Mouse (Mus musculus) lung, embryonic 14.5 days (tissue): Measurements from ENCODE around the gene Zfp94. TPM values are rescaled to one million over a fixed set of nuclear protein-coding genes. Genes with fewer than 3 reads are reported as not detected.
"Not testable (repeated sequence)": the region's sequence is repeated elsewhere in the genome, so short reads cannot be mapped to it uniquely, and the experiment has no call there.

ENCODE experiments used
- ATAC-seq: fragments of 200-750 bp; cut with Nextera tagmentation; 2 replicates; pipeline ENCODE4 v1.8.0; 2017; ENCODE audit warnings: mild to moderate bottlenecking, moderate TSS enrichment, moderate library complexity; ENCODE audit not compliant: insufficient read depth
- DNase-seq: peaks from one replicate; pipeline ENCODE4 v3.0.0-alpha.2; 2015
- H3K27ac ChIP-seq: fragments of 300-500 bp; sonication (generic); 2 replicates; pipeline ENCODE4 v1.5.1; 2014; ENCODE audit warnings: low read depth, mild to moderate bottlenecking, moderate library complexity
- H3K27me3 ChIP-seq: fragments of 300-500 bp; sonication (generic); 2 replicates; pipeline ENCODE4 v1.6.1; 2014; ENCODE audit warnings: low read length, control low read depth; ENCODE audit not compliant: insufficient read depth
- H3K36me3 ChIP-seq: fragments of 300-500 bp; sonication (generic); 2 replicates; pipeline ENCODE4 v1.6.1; 2014; ENCODE audit warnings: control low read depth; ENCODE audit not compliant: insufficient read depth
- H3K4me1 ChIP-seq: fragments of 300-500 bp; sonication (generic); 2 replicates; pipeline ENCODE4 v1.6.1; 2014; ENCODE audit warnings: antibody characterized with exemption, control low read depth; ENCODE audit not compliant: insufficient read depth
- H3K4me2 ChIP-seq: fragments of 300-500 bp; sonication (generic); 2 replicates; pipeline ENCODE4 v1.6.1; 2014; ENCODE audit warnings: mild to moderate bottlenecking
- H3K4me3 ChIP-seq: fragments of 300-500 bp; sonication (generic); 2 replicates; pipeline ENCODE4 v1.5.1; 2014; ENCODE audit warnings: low read depth, low read length
- H3K9ac ChIP-seq: fragments of 300-500 bp; sonication (generic); 2 replicates; pipeline ENCODE4 v1.6.1; 2014
- H3K9me3 ChIP-seq: fragments of 300-500 bp; sonication (generic); 2 replicates; pipeline ENCODE4 v1.6.1; 2016; ENCODE audit warnings: low read depth, low read length, control low read depth
- CTCF ChIP-seq: IDR thresholded peaks from 2 replicates; pipeline ENCODE4 v1.5.1; 2016; ENCODE audit warnings: antibody characterized with exemption, low read depth
- WGBS: fragments of 180-500 bp; shearing (Covaris S2); extraction: QIAGEN DNeasy Blood & Tissue Kit; methylation state at CpG from one replicate; pipeline ENCODE4 v1.1.7; 2014; 5-methylcytosine and 5-hydroxymethylcytosine counted together
- polyA plus RNA-seq: library from polyadenylated mRNA; unstranded; fragments of >200 nt; fragmentation: Nextera tagmentation; extraction: Ambion mirVana; gene quantifications from 2 replicates; pipeline ENCODE4 v1.2.1, GENCODE M21; 2014

The Zfp94 gene
- polyA plus RNA-seq, 1 experiment from 2014 or later, result 9.8 TPM

DNA sequence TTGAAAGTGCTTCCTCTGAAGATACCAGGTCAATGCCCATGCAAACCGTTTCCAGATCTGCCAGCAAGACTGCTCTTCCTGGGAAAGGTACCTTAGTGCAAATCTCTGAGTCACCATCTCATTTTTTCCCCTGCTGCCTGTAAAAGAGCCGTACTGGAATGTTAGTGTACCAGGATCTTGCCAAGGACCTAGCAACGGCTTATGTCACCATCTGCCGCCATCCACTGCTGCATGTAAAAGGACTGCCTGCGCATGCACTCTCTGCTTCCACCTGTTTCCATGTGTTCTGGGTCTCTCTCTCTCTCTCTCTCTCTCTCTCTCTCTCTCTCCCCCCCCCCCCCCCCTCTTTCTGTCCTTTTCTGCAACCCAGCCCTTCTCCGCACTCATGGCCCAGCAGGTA, 28.0 kb downstream of the Zfp94 start:
- Histone ChIP-seq H3K4me1 (no peaks in the 10 kb centered on the region), H3K9me3 (no peaks in the 10 kb centered on the region), H3K9ac (no peak overlapping the region), H3K4me3 (no peak overlapping the region), H3K36me3 (peaks cover 44% of the 10 kb centered on the region), H3K27ac (no peak overlapping the region), H3K27me3 (no peaks in the 10 kb centered on the region), H3K4me2 (no peak overlapping the region)
- TF ChIP-seq CTCF, result no peak
- WGBS, result 89% methylated on average over 6 of the region's 6 CpGs
- ATAC-seq (no peak), DNase-seq (no peak)

DNA sequence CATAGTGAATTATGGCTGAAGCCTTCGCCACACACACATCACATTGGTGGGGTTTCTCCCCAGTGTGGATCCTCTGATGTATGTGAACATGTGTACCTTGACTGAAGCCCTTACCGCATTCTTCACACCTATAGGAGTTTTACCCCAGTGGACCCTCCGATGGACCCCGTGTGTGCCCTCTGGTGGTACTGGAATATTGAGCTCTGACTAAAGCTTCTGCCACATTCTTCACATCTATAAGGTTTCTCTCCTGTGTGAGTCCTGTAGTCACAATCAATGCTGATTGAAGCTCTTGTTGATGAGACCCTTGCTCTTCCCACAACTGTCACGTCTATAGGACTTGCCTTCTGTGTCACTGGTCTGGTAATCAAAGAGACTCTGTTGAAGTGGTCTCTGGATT, 28.8 kb downstream of the Zfp94 start:
- no peak overlapping the region for H3K27ac ChIP-seq
- H3K36me3 ChIP-seq, result peaks cover 36% of the 10 kb centered on the region
- no peaks in the 10 kb centered on the region for H3K9me3 ChIP-seq
- no peak overlapping the region for H3K9ac ChIP-seq
- no peak for ATAC-seq
- no peaks in the 10 kb centered on the region for H3K4me1 ChIP-seq
- 80% methylated on average over 5 of the region's 5 CpGs for WGBS
- H3K4me3 ChIP-seq, result no peak overlapping the region
- TF ChIP-seq CTCF, result no peak
- no peaks in the 10 kb centered on the region for H3K27me3 ChIP-seq
- DNase-seq, result no peak
- H3K4me2 ChIP-seq, result no peak overlapping the region

GRCm38 (mm10) chr7:24286916-24287315, 29.6 kb downstream of the Zfp94 start:
- H3K4me3 ChIP-seq, result no peak overlapping the region
- H3K27me3 ChIP-seq, result no peaks in the 10 kb centered on the region
- no peak for ATAC-seq
- WGBS, result 75% methylated on average over 4 of the region's 4 CpGs
- no peak overlapping the region for H3K4me2 ChIP-seq
- DNase-seq, result no peak
- H3K9me3 ChIP-seq, result no peaks in the 10 kb centered on the region
- H3K9ac ChIP-seq, result no peak overlapping the region
- no peak for TF ChIP-seq CTCF
- H3K36me3 ChIP-seq, result peaks cover 29% of the 10 kb centered on the region
- no peak overlapping the region for H3K27ac ChIP-seq
- H3K4me1 ChIP-seq, result no peaks in the 10 kb centered on the region

DNA sequence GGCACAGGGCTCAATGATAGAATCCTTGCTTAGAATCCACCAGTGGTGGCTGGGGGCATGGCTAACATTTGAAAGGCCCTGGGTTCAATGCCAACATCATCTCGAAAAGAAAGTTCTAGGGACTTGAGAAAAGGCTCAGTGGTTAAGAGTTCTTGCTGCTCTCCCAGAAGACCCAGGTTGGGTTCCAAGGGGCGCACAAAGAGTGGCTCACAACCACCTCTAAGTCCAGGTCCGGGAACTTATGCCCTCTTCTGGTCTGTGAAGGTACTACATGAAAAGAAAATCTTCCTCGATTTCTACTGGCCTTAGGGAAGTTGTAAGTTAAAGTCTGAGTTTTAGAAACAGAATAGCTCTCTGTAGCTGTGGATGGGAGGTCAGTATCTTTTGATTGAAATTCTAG, 30.4 kb downstream of the Zfp94 start:
- Histone ChIP-seq H3K9me3 (no peaks in the 10 kb centered on the region), H3K27me3 (no peaks in the 10 kb centered on the region), H3K4me3 (no peak overlapping the region), H3K9ac (no peak overlapping the region), H3K4me2 (no peak overlapping the region), H3K36me3 (peaks cover 20% of the 10 kb centered on the region), H3K4me1 (no peaks in the 10 kb centered on the region), H3K27ac (no peak overlapping the region)
- ATAC-seq, result no peak
- 48% methylated on average over 4 of the region's 4 CpGs for WGBS
- peak; percentile 26 for TF ChIP-seq CTCF
- peak; percentile 15 for DNase-seq

GRCm38 (mm10) chr7:24280858-24281145, 35.7 kb downstream of the Zfp94 start:
- TF ChIP-seq CTCF, result no peak
- H3K27me3 ChIP-seq, result no peaks in the 10 kb centered on the region
- no peaks in the 10 kb centered on the region for H3K9me3 ChIP-seq
- H3K4me2 ChIP-seq, result no peak overlapping the region
- H3K27ac ChIP-seq, result no peak overlapping the region
- no peak overlapping the region for H3K4me3 ChIP-seq
- H3K4me1 ChIP-seq, result no peaks in the 10 kb centered on the region
- DNase-seq, result no peak
- H3K36me3 ChIP-seq, result no peaks in the 10 kb centered on the region
- no peak for ATAC-seq
- H3K9ac ChIP-seq, result no peak overlapping the region
- WGBS, result 47% methylated on average over 4 of the region's 4 CpGs

- no peak for ATAC-seq
- Histone ChIP-seq H3K27me3 (no peaks in the 10 kb centered on the region), H3K4me3 (no peak overlapping the region), H3K9me3 (no peaks in the 10 kb centered on the region), H3K36me3 (peaks cover 2% of the 10 kb centered on the region), H3K4me1 (no peaks in the 10 kb centered on the region), H3K9ac (no peak overlapping the region), H3K4me2 (no peak overlapping the region), H3K27ac (no peak overlapping the region)
- WGBS, result 53% methylated on average over 10 of the region's 10 CpGs
- DNase-seq, result no peak
- no peak for TF ChIP-seq CTCF
Measured at GRCm38 (mm10) chr7:24280031-24280857, 36.2 kb downstream of the Zfp94 start.

DNA sequence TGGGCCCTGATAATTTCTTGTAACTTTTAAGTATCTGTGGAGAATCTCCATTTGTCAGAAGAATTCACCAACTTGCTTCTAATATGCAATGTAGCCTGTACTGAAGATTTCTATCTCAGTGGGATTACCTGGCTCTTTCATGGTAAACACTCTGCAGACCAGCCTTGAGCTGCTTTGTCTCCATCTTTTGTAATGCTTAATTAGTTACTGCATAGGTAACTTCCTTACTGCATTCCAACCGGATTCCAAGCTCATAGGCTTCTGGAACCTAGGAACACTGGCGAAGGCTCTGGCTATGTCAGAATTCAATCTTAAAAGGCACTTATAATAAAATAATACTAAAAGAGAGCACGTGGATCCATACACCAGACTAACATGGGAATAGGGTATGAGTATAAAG, 37.7 kb downstream of the Zfp94 start:
- not testable (repeated sequence) for ATAC-seq, H3K4me3 ChIP-seq

More for the DNA sequence above, 37.7 kb downstream of the Zfp94 start:
- H3K27me3 ChIP-seq, H3K27ac ChIP-seq, H3K4me1 ChIP-seq, H3K4me2 ChIP-seq, DNase-seq, H3K9me3 ChIP-seq, H3K9ac ChIP-seq: not testable (repeated sequence)
- WGBS, result 83% methylated on average over 3 of the region's 3 CpGs
- peaks cover 15% of the 10 kb centered on the region for H3K36me3 ChIP-seq
